Mouse (Mus musculus): ENCODE results near the gene Tk2.
"Not testable (repeated sequence)": the region's sequence is repeated elsewhere in the genome, so short reads cannot be mapped to it uniquely, and the experiment has no call there.

Tk2 gene

GRCm38 (mm10) chr8:104248276-104248675 is at the start of gene Tk2:
Gene Tk2 (minus strand): TSS chr8:104248558.
- peak; percentile 69 for DNase-seq (ENCODE audit: low read depth, low spot score)

- no peak for DNase-seq (ENCODE audit: low read depth, low spot score)
Measured at GRCm38 (mm10) chr8:104294396-104294795, 46.0 kb upstream of the Tk2 start.

DNA sequence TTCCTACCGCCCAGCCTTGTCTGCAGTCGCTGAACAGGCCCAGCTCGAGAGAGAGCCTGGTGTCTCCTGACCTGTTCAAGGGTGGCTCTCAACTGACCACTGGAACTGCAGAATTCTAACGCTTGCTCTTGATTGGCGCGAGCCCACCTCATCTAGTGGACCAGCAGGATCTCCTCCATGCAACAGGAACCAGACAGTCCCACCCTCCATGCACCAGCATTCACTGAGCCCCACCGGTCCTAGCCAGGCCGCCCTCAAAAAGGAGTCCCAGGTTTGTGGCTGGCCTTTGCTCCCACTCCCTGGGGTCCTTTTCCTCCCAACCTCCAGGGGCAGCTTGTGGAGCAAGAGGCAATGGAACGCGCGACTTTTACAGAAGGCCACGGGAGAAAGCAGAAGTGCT is 44.7 kb upstream of the Tk2 start, which contains the start of gene Cmtm2a:
TSS of gene Cmtm2a (minus strand) at position 101 of the 400 bp plus-strand sequence.
- not testable (repeated sequence) for DNase-seq (ENCODE audit: low read depth, low spot score)

DNA sequence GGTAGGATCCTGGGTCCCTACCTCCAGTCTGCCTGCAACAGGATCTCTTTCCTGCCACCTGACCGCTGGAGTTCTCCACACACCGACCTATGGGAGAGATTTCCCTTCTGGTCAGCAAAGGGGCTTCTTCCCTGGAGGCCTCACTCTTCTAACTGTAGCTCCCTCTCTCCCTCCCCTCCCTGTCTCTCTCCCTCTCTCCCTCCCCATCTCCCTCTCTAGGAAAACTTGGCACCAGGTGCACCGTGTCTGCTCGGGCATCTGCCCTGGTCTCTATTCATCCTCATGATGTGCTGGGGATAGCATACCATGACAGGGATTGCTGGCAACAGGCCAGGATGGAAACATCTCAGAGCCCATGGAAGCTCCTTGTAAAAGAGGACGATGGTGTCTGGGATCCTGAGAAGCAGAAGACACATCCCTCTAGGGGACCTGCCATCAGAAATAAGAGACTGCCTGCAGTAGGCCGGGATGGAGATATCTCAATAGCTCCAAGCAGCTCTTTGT is 20.6 kb upstream of the Tk2 start:
- no peak for DNase-seq (ENCODE audit: low read depth, low spot score)

DNA sequence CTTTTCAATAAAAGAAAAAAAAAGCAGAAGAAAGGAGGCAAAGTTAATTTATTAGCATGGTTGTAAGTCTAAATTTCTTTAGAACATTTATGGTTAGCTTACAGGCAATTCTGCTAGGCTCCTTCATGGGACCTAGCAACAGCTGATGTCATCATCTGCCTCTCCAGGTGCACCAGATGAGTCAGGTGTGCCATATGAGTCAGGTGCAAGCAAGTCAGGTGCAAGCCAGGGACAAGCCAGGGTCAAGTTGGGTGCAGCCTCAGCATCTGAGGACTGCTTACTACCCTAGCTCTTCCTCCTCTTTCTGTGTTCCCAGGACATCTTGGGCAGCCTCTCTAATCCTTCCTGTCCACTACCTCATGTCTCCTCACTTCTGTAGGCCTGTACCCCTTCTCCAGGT is 20.0 kb upstream of the Tk2 start:
- no peak for DNase-seq (ENCODE audit: low read depth, low spot score)

DNA sequence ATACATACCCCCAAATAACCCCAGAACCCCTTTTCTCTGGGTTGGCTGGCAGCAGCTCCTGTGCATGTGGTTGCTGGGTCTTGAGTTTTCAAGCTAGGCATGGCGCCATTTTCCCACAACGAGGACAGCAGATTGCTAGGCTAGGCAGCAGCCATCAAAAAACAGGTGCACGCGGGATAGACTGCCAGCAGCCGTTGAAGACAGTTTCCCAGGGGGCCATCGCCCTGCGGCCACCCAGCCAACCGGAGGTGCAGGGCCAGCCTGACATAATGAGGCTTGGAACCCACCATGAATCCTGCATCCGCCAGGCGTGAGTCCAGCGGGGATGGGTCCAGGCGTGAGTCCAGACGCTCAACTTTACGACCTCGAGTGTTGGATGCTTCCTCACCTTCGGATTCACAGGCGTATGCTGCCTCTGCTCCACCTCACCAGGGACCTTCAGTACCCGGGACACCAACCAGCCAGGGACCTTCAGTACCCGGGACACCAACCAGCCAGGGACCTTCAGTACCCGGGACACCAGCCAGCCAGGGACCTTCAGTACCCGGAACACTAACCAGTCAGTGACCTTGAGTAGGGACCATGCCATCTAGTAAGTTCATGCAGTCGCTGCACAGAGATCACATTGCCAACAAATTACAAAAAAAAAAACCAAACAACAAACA is 16.0 kb upstream of the Tk2 start:
- DNase-seq (ENCODE audit: low read depth, low spot score) = not testable (repeated sequence)

DNA sequence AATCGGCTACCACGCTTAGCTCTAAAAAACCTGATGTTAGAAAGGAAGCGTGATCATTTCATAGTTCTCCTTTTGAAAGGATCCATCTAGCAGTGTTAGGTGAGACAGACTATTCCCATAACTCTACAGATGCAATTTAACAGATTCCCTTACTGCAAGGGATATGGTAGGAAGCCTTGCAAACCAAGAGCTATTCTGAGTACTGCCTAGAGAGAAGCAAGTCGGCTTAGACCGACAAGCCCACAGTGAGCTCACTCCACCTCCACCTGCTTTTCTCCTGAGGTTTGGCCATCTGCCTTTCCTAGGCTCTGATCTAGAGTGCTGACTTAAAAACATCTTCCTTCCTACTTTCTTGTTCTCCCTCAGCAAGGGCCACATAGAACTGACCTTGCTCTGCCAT is 13.4 kb upstream of the Tk2 start:
- not testable (repeated sequence) for DNase-seq (ENCODE audit: low read depth, low spot score)

DNA sequence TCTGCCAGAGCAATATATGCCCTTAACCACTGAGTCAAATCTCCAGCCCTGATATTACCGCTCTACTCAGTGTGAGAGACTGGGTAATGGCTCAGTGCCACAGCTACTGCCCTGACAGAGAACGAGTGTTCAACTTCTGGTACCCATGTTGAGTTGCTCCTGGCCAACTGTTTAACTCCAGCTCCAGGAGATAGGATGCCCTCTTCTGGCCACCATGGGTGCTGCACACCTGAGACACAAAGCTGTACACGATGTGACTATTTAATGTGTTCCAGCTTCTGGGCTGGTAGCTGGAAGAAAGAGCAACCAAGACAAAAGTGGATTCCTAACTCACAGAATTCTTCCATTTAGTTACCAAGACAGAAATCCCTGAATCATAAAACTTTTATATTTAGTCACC is 4.7 kb upstream of the Tk2 start:
- DNase-seq (ENCODE audit: low read depth, low spot score) = no peak

GRCm38 (mm10) chr8:104251461-104251860 is 3.1 kb upstream of the Tk2 start:
- no peak for DNase-seq (ENCODE audit: low read depth, low spot score)

DNA sequence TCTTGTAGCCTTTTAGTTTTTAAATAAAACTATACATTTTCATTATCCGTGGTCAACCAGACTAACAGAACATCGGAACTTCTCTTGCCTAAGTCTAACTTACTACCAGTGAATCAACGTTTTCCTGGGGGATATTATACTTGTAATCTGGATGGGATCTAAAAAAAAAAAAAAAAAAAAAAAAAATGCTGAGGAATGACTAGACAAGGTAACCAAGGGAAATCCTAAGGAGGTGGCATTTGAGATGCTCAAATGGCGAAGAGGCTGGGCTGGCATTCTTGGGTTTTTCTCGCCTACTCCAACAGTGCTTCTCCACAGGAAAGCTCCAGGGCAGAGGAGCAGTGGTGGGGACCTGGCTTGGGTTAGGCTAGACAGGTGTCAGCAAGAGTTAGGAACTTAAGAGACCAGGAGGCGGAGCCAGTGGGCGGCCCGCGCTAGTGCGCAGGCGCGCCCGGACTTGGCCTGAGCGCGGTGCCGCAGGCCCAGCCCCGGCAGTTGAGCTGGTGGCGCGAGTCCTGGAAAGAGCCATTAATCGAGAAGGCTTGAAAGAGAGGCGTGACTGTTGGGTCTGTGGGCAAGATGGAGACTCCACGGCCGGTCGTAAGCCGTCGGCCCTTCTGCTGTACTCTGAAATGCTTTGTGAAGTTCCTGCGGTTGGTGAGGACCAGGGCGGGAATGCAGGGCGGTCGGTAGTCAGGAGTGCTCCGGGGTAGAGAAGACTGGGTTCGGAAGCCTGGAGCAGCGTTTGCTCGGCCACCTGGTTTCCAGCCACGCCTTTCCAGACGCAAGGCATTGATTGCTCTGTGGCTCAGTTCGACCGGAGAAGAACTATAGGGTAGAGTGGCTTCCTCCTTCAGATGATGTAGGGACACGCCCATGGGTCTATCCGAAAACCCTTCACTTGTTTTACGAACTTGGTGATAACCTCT is 2.3 kb upstream of the Tk2 start, which contains the start of gene Cklf:
TSS of gene Cklf (plus strand) at position 423 of the 929 bp plus-strand sequence.
- DNase-seq (ENCODE audit: low read depth, low spot score) = peak; percentile 97

- DNase-seq (ENCODE audit: low read depth, low spot score) = no peak
Measured at GRCm38 (mm10) chr8:104249442-104249996, 1.2 kb upstream of the Tk2 start.

GRCm38 (mm10) chr8:104247908-104248275 is 466 bp downstream of the Tk2 start:
- DNase-seq (ENCODE audit: low read depth, low spot score) = no peak

DNA sequence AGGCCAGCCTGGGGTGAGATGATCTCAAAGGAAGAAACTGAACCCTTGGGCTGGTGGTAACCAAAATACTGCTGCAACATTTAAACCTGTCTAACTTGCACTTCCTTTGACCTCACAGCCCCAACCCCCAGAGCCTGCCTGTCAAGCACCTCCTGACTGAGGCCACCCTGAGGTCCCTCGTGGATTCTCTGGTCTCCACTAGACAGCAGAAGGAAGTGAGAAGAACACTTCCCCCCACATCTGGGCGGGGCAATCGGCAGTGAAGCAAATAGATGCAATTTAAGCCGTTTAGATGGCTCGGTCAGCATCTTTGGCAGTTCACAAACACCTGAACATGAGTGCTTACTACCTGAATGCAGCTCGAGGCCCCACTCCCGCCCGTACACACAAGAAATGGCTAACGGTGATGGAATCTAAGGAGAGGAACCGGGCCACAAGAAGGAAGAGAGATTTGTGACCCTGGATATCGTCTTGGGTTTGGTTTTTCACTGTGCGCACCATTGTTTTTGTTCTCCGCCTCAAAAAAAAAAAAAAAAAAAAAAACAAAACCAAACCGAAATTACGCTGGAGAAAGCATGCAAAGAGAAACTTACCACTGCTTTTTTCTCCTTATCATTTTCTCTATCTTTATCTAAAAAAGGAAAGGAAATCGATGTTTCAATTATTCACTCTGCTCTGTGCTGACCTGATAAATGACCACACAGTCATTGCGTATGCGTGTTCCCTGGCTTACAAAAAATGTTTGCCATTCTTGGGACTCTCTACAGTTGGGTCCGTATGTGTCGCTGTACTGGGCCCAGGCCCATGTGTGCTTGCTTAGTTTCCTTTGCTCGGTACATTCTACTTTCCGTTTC is 1.1 kb downstream of the Tk2 start:
- DNase-seq (ENCODE audit: low read depth, low spot score) = no peak

- no peak for DNase-seq (ENCODE audit: low read depth, low spot score)
Measured at GRCm38 (mm10) chr8:104246621-104247020, 1.7 kb downstream of the Tk2 start.

GRCm38 (mm10) chr8:104242038-104242644 is 6.2 kb downstream of the Tk2 start:
- DNase-seq (ENCODE audit: low read depth, low spot score) = no peak

DNA sequence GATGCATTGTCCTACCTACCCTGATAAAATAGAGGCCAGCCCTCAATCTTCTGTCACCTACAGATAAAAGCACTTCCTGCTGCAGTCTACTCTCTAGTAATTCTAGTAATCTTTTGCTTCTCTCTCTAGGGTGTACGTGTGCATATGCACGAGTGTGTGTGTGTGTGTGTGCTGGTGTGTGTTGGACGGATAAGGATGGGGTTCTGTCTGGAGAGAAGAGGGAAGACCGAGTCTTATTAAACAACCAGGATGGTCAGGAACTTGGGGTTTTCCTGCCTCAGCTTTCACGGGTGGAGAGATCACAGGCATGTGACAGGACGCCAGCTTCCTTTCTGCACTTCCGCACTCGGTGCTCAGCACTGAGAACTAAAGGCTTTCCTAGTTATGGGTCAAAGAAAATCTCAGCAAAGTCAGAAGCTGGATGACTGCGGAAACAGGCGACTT is 8.9 kb downstream of the Tk2 start:
- no peak for DNase-seq (ENCODE audit: low read depth, low spot score)

DNA sequence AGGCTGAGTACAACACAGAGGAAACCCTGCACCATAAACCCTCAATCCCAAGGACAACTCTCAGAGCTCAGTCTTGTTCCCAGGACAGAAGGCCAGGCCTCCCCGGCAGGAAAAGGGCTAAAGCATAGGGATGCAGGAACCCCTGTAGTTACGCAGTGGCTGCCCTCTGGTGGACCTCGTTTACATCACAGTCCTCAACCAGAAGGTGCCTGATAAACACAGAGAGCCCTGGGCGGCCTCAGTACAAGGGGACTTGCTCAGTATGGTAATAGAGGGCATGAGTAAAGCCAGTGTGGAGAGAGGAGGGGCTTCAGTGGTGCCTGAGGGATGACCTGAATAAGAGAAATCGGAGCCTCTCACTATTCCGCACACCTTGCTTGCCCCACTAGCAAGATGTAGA is 13.8 kb downstream of the Tk2 start:
- no peak for DNase-seq (ENCODE audit: low read depth, low spot score)

GRCm38 (mm10) chr8:104232919-104233318 is 15.4 kb downstream of the Tk2 start:
- DNase-seq (ENCODE audit: low read depth, low spot score) = no peak

- DNase-seq (ENCODE audit: low read depth, low spot score) = no peak
Measured at GRCm38 (mm10) chr8:104232039-104232438, 16.3 kb downstream of the Tk2 start.

- no peak for DNase-seq (ENCODE audit: low read depth, low spot score)
Measured at GRCm38 (mm10) chr8:104230377-104230776, 18.0 kb downstream of the Tk2 start.

GRCm38 (mm10) chr8:104227048-104227447 is 21.3 kb downstream of the Tk2 start:
- DNase-seq (ENCODE audit: low read depth, low spot score) = no peak
